Mouse (Mus musculus) ES-E14 (cell line): ENCODE results near the gene Fam173b.

Experiments used
- HCFC1 ChIP-seq: IDR thresholded peaks from 2 replicates; pipeline ENCODE4 v1.6.1; 2012; ENCODE audit warnings: low read length, inconsistent platforms, borderline replicate concordance; ENCODE audit not compliant: insufficient read depth
- ZC3H11A ChIP-seq: IDR thresholded peaks from 2 replicates; pipeline ENCODE4 v1.6.1; 2012; ENCODE audit warnings: low read depth, mild to moderate bottlenecking, inconsistent platforms, low read length, borderline replicate concordance

GRCm38 (mm10) chr15:31583304-31584085, 18.2 kb upstream of the Fam173b start:
- TF ChIP-seq ZC3H11A (no peak), HCFC1 (no peak)
